Mouse (Mus musculus): ENCODE data around the gene Lce1d. TPM values are rescaled to one million over a fixed set of nuclear protein-coding genes. Genes with fewer than 3 reads are reported as not detected.
A peak's percentile ranks its signal among the peaks of the same experiment; 100 is the strongest.

Lce1d gene
- polyA plus RNA-seq, 1 experiment from 2014 or later = not detected

DNA sequence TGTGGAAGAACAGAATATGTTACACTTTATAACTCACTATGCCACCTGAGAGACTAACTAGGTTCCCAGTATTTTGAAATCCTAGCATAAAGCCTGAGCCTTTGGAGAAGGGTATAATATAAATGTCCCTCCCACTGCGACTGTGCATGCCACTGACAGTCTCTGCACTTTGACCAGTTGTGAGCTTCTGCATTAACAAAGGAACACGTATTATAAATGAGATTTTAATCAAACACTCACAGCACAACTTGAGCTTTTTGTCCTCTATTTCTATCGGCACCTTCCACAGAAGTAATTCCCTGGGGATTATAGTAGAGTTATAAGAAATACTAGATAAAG is 48.4 kb downstream of the Lce1d start:
- Histone ChIP-seq H3K4me3 (no peak overlapping the region), H3K36me3 (no peaks in the 10 kb centered on the region), H3K9me3 (no peaks in the 10 kb centered on the region), H3K27me3 (no peaks in the 10 kb centered on the region), H3K4me2 (no peak overlapping the region), H3K4me1 (replicated peaks) (peaks cover 13% of the 10 kb centered on the region; the same call in 1 of the 2 replicates), H3K27ac (replicated peaks) (no peak overlapping the region), H3K9ac (no peak overlapping the region)
- no peak for ATAC-seq (ENCODE audit: low read depth)
- 83% methylated on average over 3 of the region's 3 CpGs for WGBS

DNA sequence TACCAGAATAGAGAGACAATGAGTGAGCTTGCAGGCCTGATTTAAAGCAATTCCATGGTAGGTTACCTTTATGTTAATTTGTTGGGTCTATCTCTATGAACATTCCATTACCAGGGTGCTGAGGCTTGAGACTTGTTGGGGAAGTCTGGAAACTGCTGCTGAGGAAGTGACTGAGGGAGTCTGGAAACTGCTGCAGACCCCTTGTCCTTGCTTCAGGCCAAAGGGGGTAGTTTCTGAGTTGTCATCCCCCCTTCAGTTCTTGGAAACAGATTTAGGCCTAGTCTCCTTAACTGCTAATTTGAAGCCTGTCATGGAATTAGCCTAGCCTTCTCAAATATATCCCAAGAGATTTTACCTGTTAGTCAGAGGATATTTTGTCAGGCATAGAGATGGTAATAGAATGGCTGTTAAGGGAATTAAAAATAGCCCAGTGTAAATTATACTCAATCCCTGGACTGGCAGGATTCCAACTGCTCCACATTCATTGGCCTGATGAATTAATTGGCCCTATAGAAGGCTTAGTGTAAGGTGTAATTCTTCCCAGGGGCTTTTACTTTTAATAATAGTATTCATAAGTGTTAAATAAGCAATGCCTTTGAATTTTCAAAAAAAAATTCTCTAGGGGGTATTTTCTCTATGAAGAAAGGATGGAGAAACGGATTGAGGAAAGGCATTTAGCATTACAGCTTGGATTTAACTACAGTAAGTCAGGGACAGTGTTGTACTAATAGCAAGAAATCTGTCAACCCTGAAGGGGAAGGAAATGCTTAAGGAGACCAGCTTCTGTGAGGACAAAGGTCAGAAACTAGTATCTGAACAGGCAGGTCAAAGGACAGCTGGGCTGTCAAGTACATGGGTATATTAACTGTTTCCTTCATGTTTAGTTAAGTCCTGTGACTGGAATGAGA is 49.0 kb downstream of the Lce1d start:
- Histone ChIP-seq H3K9me3 (no peaks in the 10 kb centered on the region), H3K4me3 (no peak overlapping the region), H3K4me1 (replicated peaks) (peaks cover 13% of the 10 kb centered on the region; the same call in 1 of the 2 replicates), H3K27ac (replicated peaks) (0 out of 2 replicates have a peak overlapping the region, but pooled peaks have one; percentile 18), H3K9ac (no peak overlapping the region), H3K27me3 (no peaks in the 10 kb centered on the region), H3K4me2 (no peak overlapping the region), H3K36me3 (no peaks in the 10 kb centered on the region)
- WGBS = 30% methylated on average over 1 of the region's 1 CpGs
- ATAC-seq (ENCODE audit: low read depth) = peak; percentile 80

Other genes with a start within 250 kb of the Lce1d start
- not detected in 2 replicates for gene Sprr1b, start 248.4 kb downstream of the Lce1d start, polyA plus RNA-seq (2015; fragmentation: Nextera tagmentation; extraction: Ambion mirVana)
- gene Sprr3, start 228.5 kb downstream of the Lce1d start, polyA plus RNA-seq (2015; fragmentation: Nextera tagmentation; extraction: Ambion mirVana) = not detected in 2 replicates
- not detected in 2 replicates for gene Sprr1a, start 201.3 kb downstream of the Lce1d start, polyA plus RNA-seq (2015; fragmentation: Nextera tagmentation; extraction: Ambion mirVana)
- gene Sprr4, start 186.7 kb downstream of the Lce1d start, polyA plus RNA-seq (2015; fragmentation: Nextera tagmentation; extraction: Ambion mirVana) = not detected in 2 replicates
- not detected in 2 replicates for gene 2310046K23Rik, start 152.7 kb downstream of the Lce1d start, polyA plus RNA-seq (2015; fragmentation: Nextera tagmentation; extraction: Ambion mirVana)
- gene Ivl, start 113.5 kb downstream of the Lce1d start, polyA plus RNA-seq (2015; fragmentation: Nextera tagmentation; extraction: Ambion mirVana) = not detected in 2 replicates
- gene Smcp, start 98.2 kb downstream of the Lce1d start, polyA plus RNA-seq (2015; fragmentation: Nextera tagmentation; extraction: Ambion mirVana) = not detected in 2 replicates
- not detected in 2 replicates for gene 2210017I01Rik, start 79.7 kb downstream of the Lce1d start, polyA plus RNA-seq (2015; fragmentation: Nextera tagmentation; extraction: Ambion mirVana)
- not detected in 2 replicates for gene Lce6a, start 65.5 kb downstream of the Lce1d start, polyA plus RNA-seq (2015; fragmentation: Nextera tagmentation; extraction: Ambion mirVana)
- not detected in 2 replicates for gene Lce1a1, start 38.9 kb downstream of the Lce1d start, polyA plus RNA-seq (2015; fragmentation: Nextera tagmentation; extraction: Ambion mirVana)
- gene Lce1b, start 30.3 kb downstream of the Lce1d start, polyA plus RNA-seq (2015; fragmentation: Nextera tagmentation; extraction: Ambion mirVana) = not detected in 2 replicates
- not detected in 2 replicates for gene Lce1a2, start 16.9 kb downstream of the Lce1d start, polyA plus RNA-seq (2015; fragmentation: Nextera tagmentation; extraction: Ambion mirVana)
- not detected in 2 replicates for gene Lce1c, start 8.0 kb downstream of the Lce1d start, polyA plus RNA-seq (2015; fragmentation: Nextera tagmentation; extraction: Ambion mirVana)
- gene Lce1e, start 21.9 kb upstream of the Lce1d start, polyA plus RNA-seq (2015; fragmentation: Nextera tagmentation; extraction: Ambion mirVana) = not detected in 2 replicates
- not detected in 2 replicates for gene Lce1f, start 33.1 kb upstream of the Lce1d start, polyA plus RNA-seq (2015; fragmentation: Nextera tagmentation; extraction: Ambion mirVana)
- gene Gm38119, start 51.9 kb upstream of the Lce1d start, polyA plus RNA-seq (2015; fragmentation: Nextera tagmentation; extraction: Ambion mirVana) = not detected in 2 replicates
- not detected in 2 replicates for gene Lce1g, start 65.1 kb upstream of the Lce1d start, polyA plus RNA-seq (2015; fragmentation: Nextera tagmentation; extraction: Ambion mirVana)
- not detected in 2 replicates for gene Lce1h, start 77.9 kb upstream of the Lce1d start, polyA plus RNA-seq (2015; fragmentation: Nextera tagmentation; extraction: Ambion mirVana)
- not detected in 2 replicates for gene Lce1i, start 91.7 kb upstream of the Lce1d start, polyA plus RNA-seq (2015; fragmentation: Nextera tagmentation; extraction: Ambion mirVana)
- gene Lce1j, start 103.3 kb upstream of the Lce1d start, polyA plus RNA-seq (2015; fragmentation: Nextera tagmentation; extraction: Ambion mirVana) = not detected in 2 replicates
- not detected in 2 replicates for gene Lce1k, start 120.7 kb upstream of the Lce1d start, polyA plus RNA-seq (2015; fragmentation: Nextera tagmentation; extraction: Ambion mirVana)
- gene Kprp, start 140.0 kb upstream of the Lce1d start, polyA plus RNA-seq (2015; fragmentation: Nextera tagmentation; extraction: Ambion mirVana) = not detected in 2 replicates
- not detected in 2 replicates for gene Lce1l, start 164.1 kb upstream of the Lce1d start, polyA plus RNA-seq (2015; fragmentation: Nextera tagmentation; extraction: Ambion mirVana)
- gene 2310050C09Rik, start 183.0 kb upstream of the Lce1d start, polyA plus RNA-seq (2015; fragmentation: Nextera tagmentation; extraction: Ambion mirVana) = not detected in 2 replicates
- gene Lce3a, start 239.0 kb upstream of the Lce1d start, polyA plus RNA-seq (2015; fragmentation: Nextera tagmentation; extraction: Ambion mirVana) = not detected in 2 replicates
- not detected in 2 replicates for gene Lce3b, start 245.8 kb upstream of the Lce1d start, polyA plus RNA-seq (2015; fragmentation: Nextera tagmentation; extraction: Ambion mirVana)

All from neural tube, embryonic 13.5 days (tissue).